Mouse (Mus musculus) neural tube, embryonic 14.5 days (tissue): ENCODE data around the gene Fstl4. TPM values are rescaled to one million over a fixed set of nuclear protein-coding genes. Genes with fewer than 3 reads are reported as not detected.

ENCODE experiments used
- ATAC-seq: fragments of 200-750 bp; cut with Nextera tagmentation; 2 replicates; pipeline ENCODE4 v1.8.0; 2017; ENCODE audit warnings: low read depth, mild to moderate bottlenecking, moderate TSS enrichment, moderate library complexity
- H3K27ac ChIP-seq: fragments of 300-500 bp; sonication (generic); 2 replicates; pipeline ENCODE4 v1.5.1; 2014; ENCODE audit warnings: low read depth, mild to moderate bottlenecking, control low read depth, low read length, moderate library complexity, mixed read lengths
- H3K27me3 ChIP-seq: fragments of 300-500 bp; sonication (generic); 2 replicates; pipeline ENCODE4 v1.6.1; 2014; ENCODE audit warnings: low read length; ENCODE audit not compliant: control insufficient read depth, insufficient read depth
- H3K36me3 ChIP-seq: fragments of 300-500 bp; sonication (generic); 2 replicates; pipeline ENCODE4 v1.6.1; 2014; ENCODE audit warnings: low read length, mixed read lengths; ENCODE audit not compliant: control insufficient read depth, insufficient read depth
- H3K4me1 ChIP-seq: fragments of 300-500 bp; sonication (generic); 2 replicates; pipeline ENCODE4 v1.6.1; 2014; ENCODE audit warnings: low read length; ENCODE audit not compliant: control insufficient read depth, insufficient read depth
- H3K4me2 ChIP-seq: fragments of 300-500 bp; sonication (generic); 2 replicates; pipeline ENCODE4 v1.6.1; 2014; ENCODE audit warnings: mild to moderate bottlenecking, low read depth, low read length, control low read depth
- H3K4me3 ChIP-seq: fragments of 300-500 bp; sonication (generic); 2 replicates; pipeline ENCODE4 v1.5.1; 2014; ENCODE audit warnings: low read depth, low read length, control low read depth, mixed read lengths
- H3K9ac ChIP-seq: fragments of 300-500 bp; sonication (generic); replicated peaks from 2 replicates; pipeline ENCODE4 v1.6.1; 2014; ENCODE audit warnings: low read depth, mild to moderate bottlenecking, control low read depth, low read length, mixed read lengths
- H3K9me3 ChIP-seq: fragments of 300-500 bp; sonication (generic); 2 replicates; pipeline ENCODE4 v1.6.1; 2016; ENCODE audit warnings: low read length; ENCODE audit not compliant: control insufficient read depth
- WGBS: fragments of 180-500 bp; shearing (Covaris S2); extraction: QIAGEN DNeasy Blood & Tissue Kit; methylation state at CpG from one replicate; pipeline ENCODE4 v1.1.7; 2014; 5-methylcytosine and 5-hydroxymethylcytosine counted together
- polyA plus RNA-seq: library from polyadenylated mRNA; unstranded; fragments of >200 nt; fragmentation: Nextera tagmentation; extraction: Ambion mirVana; gene quantifications from 2 replicates; pipeline ENCODE4 v1.2.1, GENCODE M21; 2014

Fstl4 gene
- polyA plus RNA-seq, 1 experiment from 2014 or later, result 14.3 TPM

DNA sequence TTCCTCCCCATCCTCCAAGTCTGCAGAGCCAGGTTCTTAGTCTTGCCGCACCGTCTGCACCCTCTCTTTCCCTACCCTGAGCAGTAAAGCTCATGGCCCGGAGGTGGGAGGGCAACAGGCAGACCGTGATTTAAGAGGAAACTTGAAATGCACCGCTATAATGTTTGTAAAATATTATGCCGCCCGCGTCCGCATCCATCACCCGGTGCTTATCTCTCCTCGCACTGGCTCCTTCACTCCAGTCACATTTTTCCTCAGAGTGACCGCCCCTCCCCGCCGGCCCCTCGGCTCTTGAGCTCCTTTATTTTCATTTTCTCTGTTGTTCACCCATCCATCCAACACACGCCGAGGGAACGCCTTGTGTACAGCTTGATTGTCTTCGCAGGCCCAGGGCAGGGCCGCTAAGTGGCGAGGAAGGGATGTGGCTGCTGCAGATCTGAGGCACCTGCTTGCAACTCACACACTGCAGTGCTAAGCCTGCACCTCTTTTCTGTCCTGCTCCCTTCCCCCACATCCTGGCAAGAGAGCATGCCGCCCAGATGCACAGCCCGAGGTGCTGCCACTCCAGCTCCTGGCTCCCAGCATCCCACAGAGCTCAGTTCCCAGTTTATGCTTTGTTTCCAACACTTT lies 368.1 kb downstream of the Fstl4 start:
- WGBS, result 34% methylated on average over 23 of the region's 23 CpGs
- no peak for ATAC-seq
- Histone ChIP-seq H3K4me2 (peak overlapping the region; percentile 19; the same call in 1 of the 2 replicates), H3K4me1 (no peaks in the 10 kb centered on the region), H3K9ac (no peak overlapping the region), H3K4me3 (no peak overlapping the region), H3K27me3 (peaks cover 2% of the 10 kb centered on the region; the same call in 1 of the 2 replicates), H3K36me3 (no peaks in the 10 kb centered on the region), H3K9me3 (no peaks in the 10 kb centered on the region), H3K27ac (no peak overlapping the region)

DNA sequence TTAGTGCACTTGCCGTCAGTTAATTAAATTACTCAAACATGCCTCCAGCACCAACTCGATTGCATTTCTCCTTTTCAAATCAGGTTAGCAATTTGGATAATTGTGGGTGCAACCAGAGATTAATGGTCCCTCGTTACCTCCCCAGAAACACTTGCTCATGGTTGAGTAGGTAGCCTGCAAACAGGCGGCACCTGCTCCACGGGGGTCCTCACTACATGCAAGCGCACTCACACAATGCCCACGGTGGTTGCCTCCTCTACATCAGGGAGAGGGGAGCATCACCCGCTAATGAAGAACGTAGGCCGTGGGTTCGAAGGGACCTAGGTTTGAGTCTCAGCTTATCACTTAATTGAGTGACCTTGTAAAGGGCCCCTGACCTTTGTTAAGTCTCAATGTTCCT lies 371.9 kb downstream of the Fstl4 start:
- Histone ChIP-seq H3K4me1 (0 out of 2 replicates have a peak, but pooled peaks cover 2% of the 10 kb centered on the region), H3K36me3 (no peaks in the 10 kb centered on the region), H3K9me3 (no peaks in the 10 kb centered on the region), H3K4me2 (no peak overlapping the region), H3K4me3 (no peak overlapping the region), H3K27ac (no peak overlapping the region), H3K27me3 (no peaks in the 10 kb centered on the region), H3K9ac (no peak overlapping the region)
- WGBS, result 58% methylated on average over 11 of the region's 11 CpGs
- ATAC-seq, result peak; percentile 59; the same call in 1 of the 2 replicates

DNA sequence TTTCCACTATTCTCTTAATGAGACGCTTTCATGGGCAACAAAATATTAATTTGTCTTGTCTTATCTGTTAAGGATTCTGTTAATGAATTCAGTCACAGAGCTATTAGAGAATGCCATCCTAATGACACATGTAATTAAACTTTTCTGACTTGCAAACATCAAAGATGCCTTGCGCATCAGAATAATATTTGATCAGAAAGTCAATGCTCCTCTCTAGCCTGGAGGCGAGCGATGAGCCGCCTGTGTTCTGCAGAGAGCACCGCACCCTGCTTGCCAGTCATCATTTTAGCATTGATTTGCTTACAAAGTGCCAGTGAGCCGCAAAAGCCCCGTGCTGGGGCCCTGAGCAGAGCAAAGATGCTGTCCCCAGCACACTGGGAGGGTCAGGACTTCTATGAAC lies 372.9 kb downstream of the Fstl4 start:
- Histone ChIP-seq H3K27me3 (no peaks in the 10 kb centered on the region), H3K36me3 (no peaks in the 10 kb centered on the region), H3K4me2 (no peak overlapping the region), H3K9me3 (no peaks in the 10 kb centered on the region), H3K27ac (no peak overlapping the region), H3K4me3 (no peak overlapping the region), H3K4me1 (0 out of 2 replicates have a peak, but pooled peaks cover 2% of the 10 kb centered on the region), H3K9ac (no peak overlapping the region)
- ATAC-seq, result no peak
- WGBS, result 66% methylated on average over 8 of the region's 8 CpGs

DNA sequence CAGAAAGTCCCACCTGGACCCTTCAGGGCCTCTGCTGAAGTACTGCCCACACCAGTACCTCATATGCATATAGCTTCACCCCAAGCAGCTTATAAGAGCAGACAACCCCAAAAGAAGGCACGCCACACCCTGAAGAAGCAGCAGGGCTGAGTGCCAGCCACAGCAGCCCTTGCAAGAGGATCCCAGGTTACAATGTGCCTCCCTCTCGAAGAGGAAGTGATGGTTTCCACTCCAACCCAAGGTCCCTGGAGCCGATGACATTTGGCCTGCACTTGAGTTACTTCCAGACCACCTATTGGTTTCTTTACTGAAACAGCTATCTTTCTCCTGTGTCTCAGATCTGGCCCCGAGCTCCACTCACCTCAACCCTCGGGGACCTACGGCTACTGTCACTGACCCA lies 373.8 kb downstream of the Fstl4 start:
- Histone ChIP-seq H3K27ac (no peak overlapping the region), H3K4me2 (no peak overlapping the region), H3K27me3 (no peaks in the 10 kb centered on the region), H3K4me3 (no peak overlapping the region), H3K36me3 (no peaks in the 10 kb centered on the region), H3K9ac (no peak overlapping the region), H3K9me3 (no peaks in the 10 kb centered on the region), H3K4me1 (0 out of 2 replicates have a peak, but pooled peaks cover 2% of the 10 kb centered on the region)
- ATAC-seq, result no peak
- 93% methylated on average over 6 of the region's 6 CpGs for WGBS

DNA sequence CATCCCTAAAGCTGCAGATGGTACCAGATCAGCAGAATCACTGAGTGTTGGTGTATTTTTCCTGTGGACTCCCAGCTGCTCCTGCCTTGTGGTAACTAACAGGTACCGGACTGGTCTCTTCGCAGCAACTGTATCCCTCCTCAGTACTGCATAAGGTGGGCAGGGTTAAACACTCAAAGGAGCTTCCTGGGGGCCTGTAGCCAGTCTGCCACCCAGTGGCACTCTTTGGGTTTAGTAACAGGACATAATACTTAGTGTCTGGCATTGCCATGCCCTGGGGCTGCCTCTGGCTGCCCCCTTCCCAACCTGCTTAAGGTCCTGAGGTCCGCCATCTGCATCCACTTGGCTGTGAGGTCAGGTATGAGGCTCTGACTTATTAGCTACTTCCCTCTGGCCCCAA lies 375.2 kb downstream of the Fstl4 start:
- Histone ChIP-seq H3K27me3 (no peaks in the 10 kb centered on the region), H3K36me3 (no peaks in the 10 kb centered on the region), H3K27ac (no peak overlapping the region), H3K4me2 (no peak overlapping the region), H3K9me3 (no peaks in the 10 kb centered on the region), H3K4me1 (0 out of 2 replicates have a peak, but pooled peaks cover 2% of the 10 kb centered on the region), H3K9ac (no peak overlapping the region), H3K4me3 (no peak overlapping the region)
- WGBS, result 84% methylated on average over 3 of the region's 3 CpGs
- ATAC-seq, result peak; percentile 17; the same call in 1 of the 2 replicates

DNA sequence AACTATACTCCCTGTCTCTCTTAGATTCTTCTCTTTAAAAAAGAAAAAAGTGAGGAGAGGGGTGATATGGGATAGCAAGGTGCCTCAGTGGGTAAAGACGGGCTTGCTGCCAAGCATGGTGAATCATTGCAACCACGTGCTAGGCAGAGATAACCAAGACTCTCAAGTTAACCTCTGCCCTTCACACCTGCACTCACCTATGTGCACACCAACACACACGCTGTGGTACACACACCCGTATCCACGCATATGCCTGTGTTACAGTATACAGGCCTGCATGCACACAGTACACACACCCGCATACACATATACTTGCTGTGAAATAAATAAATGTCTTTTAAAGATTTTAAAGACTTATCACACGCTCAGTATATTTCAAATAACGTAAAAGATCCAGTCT lies 375.8 kb downstream of the Fstl4 start:
- peaks cover 3% of the 10 kb centered on the region; the same call in 1 of the 2 replicates for H3K4me1 ChIP-seq
- no peak for ATAC-seq
- H3K36me3 ChIP-seq, result no peaks in the 10 kb centered on the region
- no peaks in the 10 kb centered on the region for H3K27me3 ChIP-seq
- WGBS, result 64% methylated on average over 8 of the region's 8 CpGs
- no peaks in the 10 kb centered on the region for H3K9me3 ChIP-seq
- no peak overlapping the region for H3K9ac ChIP-seq
- H3K27ac ChIP-seq, result no peak overlapping the region
- H3K4me3 ChIP-seq, result no peak overlapping the region
- no peak overlapping the region for H3K4me2 ChIP-seq

DNA sequence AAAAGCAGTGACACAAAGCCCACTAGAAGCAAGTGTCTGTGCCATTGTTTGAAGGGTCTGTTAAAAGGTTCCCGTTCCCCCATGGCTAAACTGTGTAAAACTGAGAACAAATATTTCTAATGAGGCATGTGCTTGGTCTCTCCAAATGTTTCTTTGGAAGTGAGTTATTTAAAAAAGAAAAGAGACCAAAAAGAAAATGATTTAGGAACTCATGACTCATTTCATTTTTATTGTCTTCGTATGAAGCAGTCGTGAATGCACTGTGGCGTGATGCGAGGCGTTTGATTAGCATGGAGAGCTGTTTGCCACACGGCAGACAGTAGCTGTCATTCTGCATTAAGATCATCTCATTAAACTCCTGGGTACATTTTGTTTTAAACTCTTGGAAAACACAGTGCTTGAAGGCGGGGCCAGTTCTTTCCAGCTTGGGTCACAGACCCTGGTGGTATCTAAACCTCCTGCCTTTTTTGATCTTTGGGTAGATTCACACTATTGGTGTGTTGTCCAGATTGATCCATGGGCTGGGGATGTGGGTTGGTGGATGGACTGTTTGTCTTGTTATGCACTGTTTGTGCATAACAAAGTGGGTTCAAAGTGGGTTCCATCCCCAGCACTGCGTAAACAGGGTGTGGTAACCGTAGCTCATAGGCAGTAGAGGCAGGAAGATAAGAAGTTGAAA lies 376.4 kb downstream of the Fstl4 start:
- Histone ChIP-seq H3K4me2 (no peak overlapping the region), H3K36me3 (no peaks in the 10 kb centered on the region), H3K9me3 (no peaks in the 10 kb centered on the region), H3K9ac (no peak overlapping the region), H3K27me3 (no peaks in the 10 kb centered on the region), H3K27ac (no peak overlapping the region), H3K4me1 (peaks cover 8% of the 10 kb centered on the region; the same call in 1 of the 2 replicates), H3K4me3 (no peak overlapping the region)
- no peak for ATAC-seq
- 39% methylated on average over 10 of the region's 10 CpGs for WGBS

DNA sequence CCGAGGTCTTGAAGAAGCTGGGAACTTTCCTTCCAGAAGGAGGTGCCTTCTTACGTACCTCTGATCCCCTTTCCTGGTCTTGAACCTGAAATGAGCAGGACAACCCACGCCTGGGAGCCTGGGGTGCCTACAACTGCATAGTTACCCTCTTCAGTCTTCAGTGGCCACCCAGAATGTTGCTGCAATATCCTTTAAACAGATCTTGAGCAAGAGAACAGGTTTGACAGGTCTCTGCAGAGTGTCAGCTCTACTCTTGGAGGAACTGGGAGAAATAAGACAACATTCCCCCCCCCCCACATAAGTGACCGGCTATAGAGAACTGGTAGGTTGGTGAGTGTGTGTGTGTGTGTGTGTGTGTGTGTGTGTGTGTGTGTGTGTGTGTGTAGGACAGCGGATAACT lies 379.1 kb downstream of the Fstl4 start:
- ATAC-seq, result no peak
- H3K4me2 ChIP-seq, result no peak overlapping the region
- H3K27ac ChIP-seq, result no peak overlapping the region
- no peak overlapping the region for H3K4me3 ChIP-seq
- H3K9me3 ChIP-seq, result no peaks in the 10 kb centered on the region
- 90% methylated on average over 5 of the region's 5 CpGs for WGBS
- H3K4me1 ChIP-seq, result peaks cover 8% of the 10 kb centered on the region; the same call in 1 of the 2 replicates
- H3K9ac ChIP-seq, result no peak overlapping the region
- H3K27me3 ChIP-seq, result no peaks in the 10 kb centered on the region
- no peaks in the 10 kb centered on the region for H3K36me3 ChIP-seq

DNA sequence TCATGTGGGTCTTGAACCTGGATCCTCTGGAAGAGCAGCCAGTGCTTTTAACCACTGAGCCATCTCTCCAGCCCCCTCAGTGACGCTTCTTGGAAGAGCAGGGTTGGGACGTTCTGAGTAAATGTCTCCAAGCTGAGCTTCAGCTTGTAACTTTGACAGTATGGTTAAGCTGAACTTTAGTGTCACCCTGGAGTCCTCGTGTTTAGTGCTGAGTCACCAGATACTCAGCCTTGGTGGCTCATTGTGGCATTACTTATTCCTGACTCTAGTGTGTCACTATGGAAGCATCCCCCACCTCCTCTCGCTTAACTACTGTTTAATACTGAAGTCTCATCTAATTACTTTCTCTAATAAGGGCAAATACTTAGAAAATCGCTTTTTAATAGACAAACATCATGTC lies 380.1 kb downstream of the Fstl4 start:
- Histone ChIP-seq H3K27me3 (no peaks in the 10 kb centered on the region), H3K9me3 (no peaks in the 10 kb centered on the region), H3K27ac (no peak overlapping the region), H3K9ac (no peak overlapping the region), H3K4me3 (no peak overlapping the region), H3K4me2 (no peak overlapping the region), H3K36me3 (no peaks in the 10 kb centered on the region), H3K4me1 (peaks cover 8% of the 10 kb centered on the region; the same call in 1 of the 2 replicates)
- ATAC-seq, result no peak
- WGBS, result 67% methylated on average over 5 of the region's 5 CpGs
